Mouse (Mus musculus): ENCODE data around the gene Mthfd1. TPM values are rescaled to one million over a fixed set of nuclear protein-coding genes. Genes with fewer than 3 reads are reported as not detected.

The Mthfd1 gene
- polyA plus RNA-seq, 1 experiment from 2014 or later, result 87.7 TPM

- no peak overlapping the region for H3K4me3 ChIP-seq (replicated peaks)
- WGBS, result 76% methylated on average over 8 of the region's 8 CpGs
- no peak overlapping the region for H3K9ac ChIP-seq
- H3K4me1 ChIP-seq, result no peaks in the 10 kb centered on the region
- H3K9me3 ChIP-seq, result no peaks in the 10 kb centered on the region
- peaks cover 23% of the 10 kb centered on the region for H3K36me3 ChIP-seq
- H3K27ac ChIP-seq, result no peak overlapping the region
- ATAC-seq (ENCODE audit: insufficient read depth, low FRiP score, low read depth), result no peak
- H3K4me2 ChIP-seq, result no peak overlapping the region
- H3K27me3 ChIP-seq (replicated peaks), result no peaks in the 10 kb centered on the region
Observed at GRCm38 (mm10) chr12:76287986-76288385, 32.9 kb downstream of the Mthfd1 start.

- Histone ChIP-seq H3K36me3 (peaks cover 23% of the 10 kb centered on the region), H3K4me1 (no peaks in the 10 kb centered on the region), H3K27ac (no peak overlapping the region), H3K4me3 (replicated peaks) (no peak overlapping the region), H3K9me3 (no peaks in the 10 kb centered on the region), H3K4me2 (no peak overlapping the region), H3K27me3 (replicated peaks) (no peaks in the 10 kb centered on the region), H3K9ac (no peak overlapping the region)
- WGBS, result 81% methylated on average over 5 of the region's 5 CpGs
- no peak for ATAC-seq (ENCODE audit: insufficient read depth, low FRiP score, low read depth)
Observed at GRCm38 (mm10) chr12:76288494-76288893, 33.4 kb downstream of the Mthfd1 start.

- no peaks in the 10 kb centered on the region for H3K9me3 ChIP-seq
- H3K4me3 ChIP-seq (replicated peaks), result no peak overlapping the region
- 92% methylated on average over 12 of the region's 12 CpGs for WGBS
- H3K4me2 ChIP-seq, result no peak overlapping the region
- no peaks in the 10 kb centered on the region for H3K4me1 ChIP-seq
- no peak overlapping the region for H3K27ac ChIP-seq
- no peak overlapping the region for H3K9ac ChIP-seq
- no peaks in the 10 kb centered on the region for H3K27me3 ChIP-seq (replicated peaks)
- ATAC-seq (ENCODE audit: insufficient read depth, low FRiP score, low read depth), result no peak
- peaks cover 28% of the 10 kb centered on the region; the same call in 1 of the 2 replicates for H3K36me3 ChIP-seq
Observed at GRCm38 (mm10) chr12:76289428-76289827, 34.3 kb downstream of the Mthfd1 start.

GRCm38 (mm10) chr12:76290271-76290670, 35.2 kb downstream of the Mthfd1 start:
- no peak for ATAC-seq (ENCODE audit: insufficient read depth, low FRiP score, low read depth)
- WGBS, result 92% methylated on average over 2 of the region's 2 CpGs
- no peak overlapping the region for H3K27ac ChIP-seq

GRCm38 (mm10) chr12:76293192-76293591, 38.1 kb downstream of the Mthfd1 start:
- Histone ChIP-seq H3K4me3 (replicated peaks) (no peak overlapping the region), H3K27ac (no peak overlapping the region), H3K27me3 (replicated peaks) (no peaks in the 10 kb centered on the region), H3K9ac (no peak overlapping the region), H3K36me3 (peaks cover 26% of the 10 kb centered on the region; the same call in 1 of the 2 replicates), H3K9me3 (no peaks in the 10 kb centered on the region), H3K4me1 (no peaks in the 10 kb centered on the region), H3K4me2 (no peak overlapping the region)
- ATAC-seq (ENCODE audit: insufficient read depth, low FRiP score, low read depth), result peak; percentile 39; the same call in 1 of the 2 replicates
- WGBS, result 45% methylated on average over 7 of the region's 7 CpGs

More at GRCm38 (mm10) chr12:76290271-76290670, 35.2 kb downstream of the Mthfd1 start:
- H3K4me2 ChIP-seq, result no peak overlapping the region
- peaks cover 29% of the 10 kb centered on the region; the same call in 1 of the 2 replicates for H3K36me3 ChIP-seq
- H3K4me1 ChIP-seq, result no peaks in the 10 kb centered on the region
- no peaks in the 10 kb centered on the region for H3K9me3 ChIP-seq
- no peak overlapping the region for H3K9ac ChIP-seq
- H3K4me3 ChIP-seq (replicated peaks), result no peak overlapping the region
- no peaks in the 10 kb centered on the region for H3K27me3 ChIP-seq (replicated peaks)

GRCm38 (mm10) chr12:76297830-76298229, 42.7 kb downstream of the Mthfd1 start:
- H3K4me2 ChIP-seq, result no peak overlapping the region
- H3K27ac ChIP-seq, result no peak overlapping the region
- H3K4me1 ChIP-seq, result no peaks in the 10 kb centered on the region
- no peaks in the 10 kb centered on the region for H3K27me3 ChIP-seq (replicated peaks)
- H3K9ac ChIP-seq, result no peak overlapping the region
- WGBS, result 88% methylated on average over 5 of the region's 5 CpGs
- H3K9me3 ChIP-seq, result no peaks in the 10 kb centered on the region
- peaks cover 19% of the 10 kb centered on the region for H3K36me3 ChIP-seq
- no peak overlapping the region for H3K4me3 ChIP-seq (replicated peaks)
- no peak for ATAC-seq (ENCODE audit: insufficient read depth, low FRiP score, low read depth)

GRCm38 (mm10) chr12:76299361-76299906, 44.3 kb downstream of the Mthfd1 start:
- ATAC-seq (ENCODE audit: insufficient read depth, low FRiP score, low read depth), result no peak
- H3K27me3 ChIP-seq (replicated peaks), result no peaks in the 10 kb centered on the region
- peaks cover 21% of the 10 kb centered on the region for H3K36me3 ChIP-seq
- no peak overlapping the region for H3K4me2 ChIP-seq
- no peak overlapping the region for H3K27ac ChIP-seq
- H3K4me1 ChIP-seq, result no peaks in the 10 kb centered on the region
- 85% methylated on average over 9 of the region's 9 CpGs for WGBS
- H3K9ac ChIP-seq, result no peak overlapping the region
- H3K4me3 ChIP-seq (replicated peaks), result no peak overlapping the region
- no peaks in the 10 kb centered on the region for H3K9me3 ChIP-seq

- Histone ChIP-seq H3K9ac (no peak overlapping the region), H3K4me3 (replicated peaks) (no peak overlapping the region), H3K9me3 (no peaks in the 10 kb centered on the region), H3K27ac (no peak overlapping the region), H3K4me1 (no peaks in the 10 kb centered on the region), H3K36me3 (peaks cover 20% of the 10 kb centered on the region), H3K27me3 (replicated peaks) (no peaks in the 10 kb centered on the region), H3K4me2 (no peak overlapping the region)
- 85% methylated on average over 10 of the region's 10 CpGs for WGBS
- no peak for ATAC-seq (ENCODE audit: insufficient read depth, low FRiP score, low read depth)
Observed at GRCm38 (mm10) chr12:76300367-76300766, 45.3 kb downstream of the Mthfd1 start.

- no peak overlapping the region for H3K4me2 ChIP-seq
- H3K4me3 ChIP-seq (replicated peaks), result no peak overlapping the region
- WGBS, result 87% methylated on average over 11 of the region's 11 CpGs
- H3K27me3 ChIP-seq (replicated peaks), result no peaks in the 10 kb centered on the region
- no peaks in the 10 kb centered on the region for H3K9me3 ChIP-seq
- H3K9ac ChIP-seq, result no peak overlapping the region
- no peak overlapping the region for H3K27ac ChIP-seq
- no peaks in the 10 kb centered on the region for H3K4me1 ChIP-seq
- peaks cover 23% of the 10 kb centered on the region for H3K36me3 ChIP-seq
- ATAC-seq (ENCODE audit: insufficient read depth, low FRiP score, low read depth), result no peak
Observed at GRCm38 (mm10) chr12:76303474-76303873, 48.4 kb downstream of the Mthfd1 start.

GRCm38 (mm10) chr12:76304199-76304598, 49.1 kb downstream of the Mthfd1 start:
- H3K27me3 ChIP-seq (replicated peaks), result no peaks in the 10 kb centered on the region
- peaks cover 23% of the 10 kb centered on the region for H3K36me3 ChIP-seq
- 66% methylated on average over 4 of the region's 4 CpGs for WGBS
- H3K4me1 ChIP-seq, result no peaks in the 10 kb centered on the region
- H3K27ac ChIP-seq, result no peak overlapping the region
- ATAC-seq (ENCODE audit: insufficient read depth, low FRiP score, low read depth), result no peak
- no peak overlapping the region for H3K9ac ChIP-seq
- no peak overlapping the region for H3K4me3 ChIP-seq (replicated peaks)
- H3K9me3 ChIP-seq, result no peaks in the 10 kb centered on the region
- H3K4me2 ChIP-seq, result no peak overlapping the region

- ATAC-seq (ENCODE audit: insufficient read depth, low FRiP score, low read depth), result no peak
Observed at GRCm38 (mm10) chr12:76305107-76305506, 50.0 kb downstream of the Mthfd1 start.

GRCm38 (mm10) chr12:76306852-76307561, 51.9 kb downstream of the Mthfd1 start:
- Histone ChIP-seq H3K4me1 (peaks cover 4% of the 10 kb centered on the region; the same call in 1 of the 2 replicates), H3K27ac (peak overlapping the region; percentile 83; the same call in 1 of the 2 replicates), H3K27me3 (replicated peaks) (no peaks in the 10 kb centered on the region), H3K4me3 (replicated peaks) (no peak overlapping the region), H3K36me3 (peaks cover 27% of the 10 kb centered on the region), H3K4me2 (no peak overlapping the region), H3K9me3 (no peaks in the 10 kb centered on the region), H3K9ac (no peak overlapping the region)
- ATAC-seq (ENCODE audit: insufficient read depth, low FRiP score, low read depth), result no peak
- WGBS, result 80% methylated on average over 9 of the region's 9 CpGs

More at GRCm38 (mm10) chr12:76305107-76305506, 50.0 kb downstream of the Mthfd1 start:
- 92% methylated on average over 8 of the region's 8 CpGs for WGBS
- Histone ChIP-seq H3K27me3 (replicated peaks) (no peaks in the 10 kb centered on the region), H3K36me3 (peaks cover 29% of the 10 kb centered on the region), H3K4me2 (no peak overlapping the region), H3K4me1 (no peaks in the 10 kb centered on the region), H3K9ac (no peak overlapping the region), H3K9me3 (no peaks in the 10 kb centered on the region), H3K27ac (no peak overlapping the region), H3K4me3 (replicated peaks) (no peak overlapping the region)
